Mouse (Mus musculus): ENCODE measurements around the gene Gcgr. TPM values are rescaled to one million over a fixed set of nuclear protein-coding genes. Genes with fewer than 3 reads are reported as not detected.

Gcgr gene
- polyA plus RNA-seq, 1 experiment from 2014 or later, result 0.59 TPM

- TF ChIP-seq CTCF (IDR thresholded peaks at IDR 0.05; ENCODE audit: low read depth), result no peak
- Histone ChIP-seq H3K27me3 (ENCODE audit: insufficient read depth, low read length) (no peaks in the 10 kb centered on the region), H3K36me3 (ENCODE audit: insufficient read depth) (peaks cover 46% of the 10 kb centered on the region), H3K9ac (peak overlapping the region; percentile 95), H3K9me3 (ENCODE audit: low read depth, low read length) (no peaks in the 10 kb centered on the region), H3K4me1 (ENCODE audit: insufficient read depth) (0 out of 2 replicates have a peak, but pooled peaks cover 11% of the 10 kb centered on the region), H3K4me2 (peak overlapping the region; percentile 90), H3K27ac (ENCODE audit: low read depth) (peak overlapping the region; percentile 96), H3K4me3 (ENCODE audit: low read depth, low read length) (peak overlapping the region; percentile 97)
- WGBS, result under 1% methylated on average over 23 of the region's 23 CpGs
- ATAC-seq (ENCODE audit: insufficient read depth) (no peak), DNase-seq (no peak)
These were observed 43.2 kb downstream of the Gcgr start for GRCm38 (mm10) chr11:120573585-120574277.

GRCm38 (mm10) chr11:120574278-120574600, 43.7 kb downstream of the Gcgr start:
- 31% methylated on average over 5 of the region's 5 CpGs for WGBS
- TF ChIP-seq CTCF (IDR thresholded peaks at IDR 0.05; ENCODE audit: low read depth), result no peak
- ATAC-seq (ENCODE audit: insufficient read depth), result no peak
- no peaks in the 10 kb centered on the region for H3K27me3 ChIP-seq (ENCODE audit: insufficient read depth, low read length)
- 0 out of 2 replicates have a peak, but pooled peaks cover 11% of the 10 kb centered on the region for H3K4me1 ChIP-seq (ENCODE audit: insufficient read depth)
- peak overlapping the region; percentile 97 for H3K4me3 ChIP-seq (ENCODE audit: low read depth, low read length)
- no peak for DNase-seq
- peak overlapping the region; percentile 90 for H3K4me2 ChIP-seq
- H3K36me3 ChIP-seq (ENCODE audit: insufficient read depth), result peaks cover 46% of the 10 kb centered on the region
- peak overlapping the region; percentile 96; the same call in 1 of the 2 replicates for H3K27ac ChIP-seq (ENCODE audit: low read depth)
- H3K9me3 ChIP-seq (ENCODE audit: low read depth, low read length), result no peaks in the 10 kb centered on the region
- H3K9ac ChIP-seq, result peak overlapping the region; percentile 95

DNA sequence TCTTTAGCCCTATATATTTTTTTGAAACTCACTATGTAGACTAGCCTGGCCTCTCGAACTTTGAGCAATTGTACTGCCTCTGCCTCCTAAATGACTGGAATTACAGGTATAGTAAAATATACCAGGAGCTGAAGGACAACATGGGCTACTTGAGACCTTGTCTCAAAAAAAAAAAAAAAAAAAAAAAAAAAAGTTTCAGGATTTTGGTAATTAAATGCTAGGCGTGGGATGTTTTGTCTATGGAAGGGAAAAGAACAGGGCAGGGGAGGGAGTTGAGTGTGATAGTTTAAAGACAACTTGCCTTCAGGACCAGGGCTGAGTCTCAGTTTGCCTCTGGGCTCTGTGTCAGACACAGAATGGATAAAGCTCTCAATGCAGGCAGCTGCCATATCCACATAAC, 44.5 kb downstream of the Gcgr start:
- peaks cover 13% of the 10 kb centered on the region; the same call in 1 of the 2 replicates for H3K4me1 ChIP-seq (ENCODE audit: insufficient read depth)
- peak overlapping the region; percentile 90; the same call in 1 of the 2 replicates for H3K4me2 ChIP-seq
- TF ChIP-seq CTCF (IDR thresholded peaks at IDR 0.05; ENCODE audit: low read depth), result no peak
- no peak overlapping the region for H3K4me3 ChIP-seq (ENCODE audit: low read depth, low read length)
- WGBS, result 88% methylated on average over 2 of the region's 2 CpGs
- ATAC-seq (ENCODE audit: insufficient read depth), result no peak
- no peaks in the 10 kb centered on the region for H3K9me3 ChIP-seq (ENCODE audit: low read depth, low read length)
- no peak overlapping the region for H3K27ac ChIP-seq (ENCODE audit: low read depth)
- H3K9ac ChIP-seq, result no peak overlapping the region
- no peak for DNase-seq
- no peaks in the 10 kb centered on the region for H3K27me3 ChIP-seq (ENCODE audit: insufficient read depth, low read length)
- peaks cover 49% of the 10 kb centered on the region for H3K36me3 ChIP-seq (ENCODE audit: insufficient read depth)

GRCm38 (mm10) chr11:120575940-120576339, 45.4 kb downstream of the Gcgr start:
- ATAC-seq (ENCODE audit: insufficient read depth), result no peak
- H3K4me1 ChIP-seq (ENCODE audit: insufficient read depth), result peaks cover 13% of the 10 kb centered on the region; the same call in 1 of the 2 replicates

DNA sequence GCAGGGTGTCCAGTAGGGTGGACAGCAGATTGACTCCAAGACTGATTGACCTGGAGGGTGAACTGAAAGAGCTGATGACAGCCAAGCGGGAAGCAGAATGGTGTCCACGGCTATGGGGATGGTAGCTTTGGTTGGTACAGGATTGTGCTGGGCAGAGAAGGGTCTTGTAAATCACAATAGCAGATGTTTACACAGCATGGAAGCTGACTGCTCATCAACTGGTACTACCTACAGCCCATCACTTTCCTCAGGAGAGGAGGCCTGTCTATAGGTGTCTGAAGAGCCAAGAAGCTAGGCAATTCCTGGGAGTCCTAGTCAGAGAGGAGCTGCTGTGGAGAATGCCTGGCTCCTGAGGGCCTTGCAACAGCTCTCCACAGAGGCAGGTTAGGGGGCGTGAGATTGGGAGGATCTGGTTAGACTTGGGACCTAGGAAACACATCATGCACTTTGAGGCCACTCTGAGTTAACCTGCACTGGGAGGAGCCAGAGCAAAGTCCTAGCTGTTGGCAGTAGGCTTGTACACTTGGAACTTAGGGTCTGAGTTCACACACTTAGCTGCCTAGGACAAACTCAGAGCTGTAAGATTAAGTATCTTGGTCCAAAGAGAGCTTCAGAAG, 46.0 kb downstream of the Gcgr start:
- Histone ChIP-seq H3K9me3 (ENCODE audit: low read depth, low read length) (no peaks in the 10 kb centered on the region), H3K4me2 (no peak overlapping the region), H3K27me3 (ENCODE audit: insufficient read depth, low read length) (no peaks in the 10 kb centered on the region), H3K4me1 (ENCODE audit: insufficient read depth) (peaks cover 8% of the 10 kb centered on the region; the same call in 1 of the 2 replicates), H3K36me3 (ENCODE audit: insufficient read depth) (peaks cover 37% of the 10 kb centered on the region), H3K4me3 (ENCODE audit: low read depth, low read length) (no peak overlapping the region), H3K9ac (no peak overlapping the region), H3K27ac (ENCODE audit: low read depth) (no peak overlapping the region)
- no peak for TF ChIP-seq CTCF (IDR thresholded peaks at IDR 0.05; ENCODE audit: low read depth)
- ATAC-seq (ENCODE audit: insufficient read depth) (no peak), DNase-seq (no peak)
- WGBS, result 77% methylated on average over 3 of the region's 3 CpGs

More at GRCm38 (mm10) chr11:120575940-120576339, 45.4 kb downstream of the Gcgr start:
- no peak for DNase-seq
- H3K27ac ChIP-seq (ENCODE audit: low read depth), result no peak overlapping the region
- H3K4me2 ChIP-seq, result no peak overlapping the region
- no peak overlapping the region for H3K9ac ChIP-seq
- H3K36me3 ChIP-seq (ENCODE audit: insufficient read depth), result peaks cover 43% of the 10 kb centered on the region
- no peak for TF ChIP-seq CTCF (IDR thresholded peaks at IDR 0.05; ENCODE audit: low read depth)
- no peaks in the 10 kb centered on the region for H3K27me3 ChIP-seq (ENCODE audit: insufficient read depth, low read length)
- no peak overlapping the region for H3K4me3 ChIP-seq (ENCODE audit: low read depth, low read length)
- H3K9me3 ChIP-seq (ENCODE audit: low read depth, low read length), result no peaks in the 10 kb centered on the region

DNA sequence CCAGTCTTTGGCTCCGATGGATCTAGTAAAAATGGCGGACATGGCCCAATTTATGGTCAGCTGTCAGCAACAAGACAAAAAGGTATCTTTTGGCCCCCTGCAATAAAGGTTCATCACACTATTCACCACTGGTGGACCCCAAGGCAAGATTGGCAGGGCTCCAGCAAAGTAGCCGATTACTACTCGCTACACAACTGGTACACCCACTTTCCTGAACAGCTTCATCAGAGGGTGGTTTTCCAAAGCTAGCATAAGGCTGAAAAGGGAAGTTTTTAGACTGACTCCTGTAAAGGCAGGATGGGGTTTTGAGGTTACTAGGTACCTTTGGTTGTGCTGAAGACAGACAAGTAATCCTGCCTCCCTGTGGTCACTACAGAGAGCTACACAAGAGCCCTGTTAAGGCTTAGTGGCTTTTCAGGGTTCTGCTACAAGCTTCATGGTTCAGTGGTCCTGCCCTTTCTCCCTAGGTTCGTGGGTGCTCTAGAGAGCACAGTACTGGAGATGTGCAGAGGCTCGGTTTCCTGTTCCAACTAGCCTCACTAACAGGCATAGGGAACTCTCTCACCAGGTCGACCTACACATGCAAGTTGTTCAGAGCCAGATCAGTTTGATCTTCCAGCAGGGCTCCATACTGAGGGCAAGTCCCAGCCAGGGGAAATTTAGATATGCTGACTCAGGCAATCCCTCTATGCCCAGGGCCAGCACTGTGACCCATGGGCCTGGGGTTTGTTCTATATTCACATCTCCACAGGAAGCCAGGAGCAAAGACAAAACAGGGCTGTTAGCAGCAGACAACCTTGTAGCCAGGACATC, 46.9 kb downstream of the Gcgr start:
- Histone ChIP-seq H3K4me2 (no peak overlapping the region), H3K9me3 (ENCODE audit: low read depth, low read length) (no peaks in the 10 kb centered on the region), H3K36me3 (ENCODE audit: insufficient read depth) (peaks cover 37% of the 10 kb centered on the region), H3K4me3 (ENCODE audit: low read depth, low read length) (peak overlapping the region; percentile 4; the same call in 1 of the 2 replicates), H3K4me1 (ENCODE audit: insufficient read depth) (peaks cover 13% of the 10 kb centered on the region), H3K27me3 (ENCODE audit: insufficient read depth, low read length) (no peaks in the 10 kb centered on the region), H3K27ac (ENCODE audit: low read depth) (no peak overlapping the region), H3K9ac (no peak overlapping the region)
- ATAC-seq (ENCODE audit: insufficient read depth) (no peak), DNase-seq (peak; percentile 49)
- WGBS, result 80% methylated on average over 7 of the region's 7 CpGs
- peak; percentile 56 for TF ChIP-seq CTCF (IDR thresholded peaks at IDR 0.05; ENCODE audit: low read depth)

Data from lung, embryonic 14.5 days (tissue).